Mouse (Mus musculus) limb, embryonic 12.5 days (tissue): ENCODE measurements around the gene Ilkap. TPM values are rescaled to one million over a fixed set of nuclear protein-coding genes. Genes with fewer than 3 reads are reported as not detected.

Experiments
- ATAC-seq: fragments of 200-750 bp; cut with Nextera tagmentation; 2 replicates; pipeline ENCODE4 v1.8.0; 2017; ENCODE audit warnings: low read depth, moderate TSS enrichment; ENCODE audit not compliant: insufficient number of reproducible peaks, insufficient read depth, low FRiP score, low TSS enrichment
- H3K27ac ChIP-seq: fragments of 300-500 bp; sonication (generic); 2 replicates; pipeline ENCODE4 v1.5.1; 2016; ENCODE audit warnings: mild to moderate bottlenecking, moderate library complexity
- H3K27me3 ChIP-seq: fragments of 300-500 bp; sonication (generic); 2 replicates; pipeline ENCODE4 v1.6.1; 2016; ENCODE audit warnings: mild to moderate bottlenecking, moderate library complexity
- H3K36me3 ChIP-seq: fragments of 300-500 bp; sonication (generic); 2 replicates; pipeline ENCODE4 v1.6.1; 2016; ENCODE audit warnings: mild to moderate bottlenecking, moderate library complexity
- H3K4me1 ChIP-seq: fragments of 300-500 bp; sonication (generic); replicated peaks from 2 replicates; pipeline ENCODE4 v1.6.1; 2016
- H3K4me2 ChIP-seq: fragments of 300-500 bp; sonication (generic); 2 replicates; pipeline ENCODE4 v1.6.1; 2016; ENCODE audit warnings: mild to moderate bottlenecking, moderate library complexity
- H3K4me3 ChIP-seq: fragments of 300-500 bp; sonication (generic); replicated peaks from 2 replicates; pipeline ENCODE4 v1.5.1; 2016; ENCODE audit warnings: mild to moderate bottlenecking
- H3K9ac ChIP-seq: fragments of 300-500 bp; sonication (generic); replicated peaks from 2 replicates; pipeline ENCODE4 v1.6.1; 2016; ENCODE audit warnings: mild to moderate bottlenecking, moderate library complexity
- H3K9me3 ChIP-seq: fragments of 300-500 bp; sonication (generic); 2 replicates; pipeline ENCODE4 v1.6.1; 2016; ENCODE audit warnings: mild to moderate bottlenecking, moderate library complexity
- WGBS: fragments of 180-500 bp; shearing (Covaris S2); methylation state at CpG from one replicate; pipeline ENCODE4 v1.1.7; 2016; 5-methylcytosine and 5-hydroxymethylcytosine counted together
- polyA plus RNA-seq: library from polyadenylated mRNA; unstranded; fragments of >200 nt; fragmentation: Nextera tagmentation; extraction: Ambion mirVana; gene quantifications from 2 replicates; pipeline ENCODE4 v1.2.1, GENCODE M21; 2016

Ilkap gene
- polyA plus RNA-seq, 1 experiment from 2014 or later, result 186 TPM

- ATAC-seq, result peak; percentile 27
- Histone ChIP-seq H3K4me2 (peak within 1 kb of the TSS; percentile 96), H3K27me3 (no peaks in the 10 kb centered on the region), H3K4me3 (peak within 1 kb of the TSS; percentile 74), H3K4me1 (peaks cover 35% of the 10 kb centered on the region), H3K9me3 (no peaks in the 10 kb centered on the region), H3K27ac (peak within 1 kb of the TSS; percentile 96), H3K36me3 (0 out of 2 replicates have a peak, but pooled peaks cover 5% of the 10 kb centered on the region), H3K9ac (peak within 1 kb of the TSS; percentile 84)
- WGBS, result under 1% methylated on average over 32 of the region's 39 CpGs
These were observed 15.4 kb upstream of the Ilkap start, which contains the start of gene Hes6 for GRCm38 (mm10) chr1:91413898-91414594. Gene Hes6 (minus strand): TSS chr1:91414038.

GRCm38 (mm10) chr1:91413536-91413897 lies 14.9 kb upstream of the Ilkap start:
- peak overlapping the region; percentile 84 for H3K9ac ChIP-seq
- 0 out of 2 replicates have a peak, but pooled peaks cover 5% of the 10 kb centered on the region for H3K36me3 ChIP-seq
- ATAC-seq, result no peak; the same call in 1 of the 2 replicates
- under 1% methylated on average over 14 of the region's 14 CpGs for WGBS
- H3K4me3 ChIP-seq, result peak overlapping the region; percentile 74
- H3K4me1 ChIP-seq, result peaks cover 35% of the 10 kb centered on the region
- H3K9me3 ChIP-seq, result no peaks in the 10 kb centered on the region
- H3K27me3 ChIP-seq, result no peaks in the 10 kb centered on the region
- H3K27ac ChIP-seq, result peak overlapping the region; percentile 96
- peak overlapping the region; percentile 96 for H3K4me2 ChIP-seq

- Histone ChIP-seq H3K27ac (peak overlapping the region; percentile 96), H3K27me3 (no peaks in the 10 kb centered on the region), H3K36me3 (0 out of 2 replicates have a peak, but pooled peaks cover 5% of the 10 kb centered on the region), H3K4me3 (peak overlapping the region; percentile 74), H3K4me2 (peak overlapping the region; percentile 96), H3K9ac (peak overlapping the region; percentile 84), H3K9me3 (no peaks in the 10 kb centered on the region), H3K4me1 (peaks cover 35% of the 10 kb centered on the region)
- ATAC-seq, result peak; percentile 93
- under 1% methylated on average over 34 of the region's 34 CpGs for WGBS
These were observed 14.5 kb upstream of the Ilkap start for GRCm38 (mm10) chr1:91413030-91413506.

- 5% methylated on average over 51 of the region's 65 CpGs for WGBS
- H3K27ac ChIP-seq, result peak overlapping the region; percentile 96
- peak overlapping the region; percentile 96 for H3K4me2 ChIP-seq
- H3K36me3 ChIP-seq, result 0 out of 2 replicates have a peak, but pooled peaks cover 5% of the 10 kb centered on the region
- peak overlapping the region; percentile 74 for H3K4me3 ChIP-seq
- ATAC-seq, result peak; percentile 26
- no peaks in the 10 kb centered on the region for H3K27me3 ChIP-seq
- peaks cover 35% of the 10 kb centered on the region for H3K4me1 ChIP-seq
- H3K9me3 ChIP-seq, result no peaks in the 10 kb centered on the region
- H3K9ac ChIP-seq, result peak overlapping the region; percentile 84
These were observed 13.8 kb upstream of the Ilkap start for GRCm38 (mm10) chr1:91412286-91413029.

- no peak for ATAC-seq
- Histone ChIP-seq H3K4me3 (peak overlapping the region; percentile 74), H3K9ac (peak overlapping the region; percentile 84), H3K36me3 (0 out of 2 replicates have a peak, but pooled peaks cover 5% of the 10 kb centered on the region), H3K4me1 (peaks cover 35% of the 10 kb centered on the region), H3K9me3 (no peaks in the 10 kb centered on the region), H3K27ac (no peak overlapping the region), H3K27me3 (no peaks in the 10 kb centered on the region), H3K4me2 (peak overlapping the region; percentile 96)
- 61% methylated on average over 8 of the region's 8 CpGs for WGBS
These were observed 13.1 kb upstream of the Ilkap start for GRCm38 (mm10) chr1:91411631-91412285.

- H3K4me3 ChIP-seq, result no peak overlapping the region
- no peak overlapping the region for H3K4me2 ChIP-seq
- H3K27me3 ChIP-seq, result peaks cover 9% of the 10 kb centered on the region
- no peak overlapping the region for H3K27ac ChIP-seq
- peaks cover 13% of the 10 kb centered on the region for H3K4me1 ChIP-seq
- H3K36me3 ChIP-seq, result 0 out of 2 replicates have a peak, but pooled peaks cover 5% of the 10 kb centered on the region
- no peak for ATAC-seq
- H3K9ac ChIP-seq, result no peak overlapping the region
- 75% methylated on average over 4 of the region's 4 CpGs for WGBS
- H3K9me3 ChIP-seq, result no peaks in the 10 kb centered on the region
These were observed 9.2 kb upstream of the Ilkap start for GRCm38 (mm10) chr1:91407819-91408218.

- no peaks in the 10 kb centered on the region for H3K9me3 ChIP-seq
- H3K4me3 ChIP-seq, result no peak overlapping the region
- H3K9ac ChIP-seq, result 0 out of 2 replicates have a peak overlapping the region, but pooled peaks have one; percentile 8
- ATAC-seq, result no peak
- 60% methylated on average over 23 of the region's 23 CpGs for WGBS
- no peaks in the 10 kb centered on the region for H3K4me1 ChIP-seq
- H3K27ac ChIP-seq, result no peak overlapping the region
- peaks cover 9% of the 10 kb centered on the region for H3K27me3 ChIP-seq
- H3K36me3 ChIP-seq, result no peaks in the 10 kb centered on the region
- no peak overlapping the region for H3K4me2 ChIP-seq
These were observed 7.0 kb upstream of the Ilkap start for GRCm38 (mm10) chr1:91405406-91406169.

GRCm38 (mm10) chr1:91404976-91405375 lies 6.4 kb upstream of the Ilkap start:
- Histone ChIP-seq H3K36me3 (no peaks in the 10 kb centered on the region), H3K4me1 (no peaks in the 10 kb centered on the region), H3K9ac (no peak overlapping the region), H3K27ac (no peak overlapping the region), H3K4me3 (no peak overlapping the region), H3K27me3 (peaks cover 9% of the 10 kb centered on the region), H3K9me3 (no peaks in the 10 kb centered on the region), H3K4me2 (no peak overlapping the region)
- no peak for ATAC-seq
- WGBS, result 26% methylated on average over 1 of the region's 1 CpGs

- H3K36me3 ChIP-seq, result peaks cover 36% of the 10 kb centered on the region
- WGBS, result under 1% methylated on average over 12 of the region's 12 CpGs
These were observed 722 bp downstream of the Ilkap start for GRCm38 (mm10) chr1:91397927-91398259.

GRCm38 (mm10) chr1:91390369-91390768 lies 8.2 kb downstream of the Ilkap start:
- ATAC-seq, result no peak
- H3K9me3 ChIP-seq, result no peaks in the 10 kb centered on the region
- WGBS, result 97% methylated on average over 5 of the region's 5 CpGs
- H3K36me3 ChIP-seq, result peaks cover 92% of the 10 kb centered on the region
- H3K4me2 ChIP-seq, result no peak overlapping the region
- H3K4me1 ChIP-seq, result no peaks in the 10 kb centered on the region
- H3K4me3 ChIP-seq, result no peak overlapping the region
- H3K9ac ChIP-seq, result no peak overlapping the region
- H3K27ac ChIP-seq, result no peak overlapping the region
- no peaks in the 10 kb centered on the region for H3K27me3 ChIP-seq

More at GRCm38 (mm10) chr1:91397927-91398259, 722 bp downstream of the Ilkap start:
- Histone ChIP-seq H3K4me3 (peak overlapping the region; percentile 91), H3K27ac (peak overlapping the region; percentile 90), H3K9ac (peak overlapping the region; percentile 96), H3K4me2 (peak overlapping the region; percentile 67), H3K27me3 (no peaks in the 10 kb centered on the region), H3K4me1 (peaks cover 12% of the 10 kb centered on the region), H3K9me3 (no peaks in the 10 kb centered on the region)
- ATAC-seq, result no peak
